Mouse (Mus musculus): ENCODE measurements around the gene Gpank1. TPM values are rescaled to one million over a fixed set of nuclear protein-coding genes. Genes with fewer than 3 reads are reported as not detected.

Gpank1 gene
- polyA plus RNA-seq, 1 experiment from 2014 or later = 19.4 TPM

- H3K4me3 ChIP-seq (ENCODE audit: low read length) = no peak overlapping the region
- no peaks in the 10 kb centered on the region for H3K9me3 ChIP-seq (ENCODE audit: control insufficient read depth, low read length)
- no peak overlapping the region for H3K4me2 ChIP-seq (replicated peaks; ENCODE audit: low read depth, low read length)
- H3K9ac ChIP-seq (ENCODE audit: low read depth, low read length) = no peak overlapping the region
- no peaks in the 10 kb centered on the region for H3K27me3 ChIP-seq (ENCODE audit: control insufficient read depth, insufficient read depth, low read length)
- H3K36me3 ChIP-seq (ENCODE audit: control insufficient read depth, insufficient read depth, low read length) = peaks cover 63% of the 10 kb centered on the region
- no peak overlapping the region for H3K27ac ChIP-seq (ENCODE audit: low read depth, low read length)
- H3K4me1 ChIP-seq (ENCODE audit: control insufficient read depth, insufficient read depth, low read length) = peaks cover 14% of the 10 kb centered on the region
- ATAC-seq (ENCODE audit: low FRiP score, low TSS enrichment) = no peak
- WGBS = 92% methylated on average over 15 of the region's 15 CpGs
Observed at GRCm38 (mm10) chr17:35094475-35095365, 26.5 kb upstream of the Gpank1 start.

- no peak overlapping the region for H3K4me3 ChIP-seq (ENCODE audit: low read length)
- no peak overlapping the region for H3K27ac ChIP-seq (ENCODE audit: low read depth, low read length)
- peaks cover 77% of the 10 kb centered on the region for H3K36me3 ChIP-seq (ENCODE audit: control insufficient read depth, insufficient read depth, low read length)
- no peaks in the 10 kb centered on the region for H3K27me3 ChIP-seq (ENCODE audit: control insufficient read depth, insufficient read depth, low read length)
- WGBS = 76% methylated on average over 12 of the region's 12 CpGs
- ATAC-seq (ENCODE audit: low FRiP score, low TSS enrichment) = no peak
- H3K4me2 ChIP-seq (replicated peaks; ENCODE audit: low read depth, low read length) = no peak overlapping the region
- H3K4me1 ChIP-seq (ENCODE audit: control insufficient read depth, insufficient read depth, low read length) = 0 out of 2 replicates have a peak, but pooled peaks cover 5% of the 10 kb centered on the region
- no peaks in the 10 kb centered on the region for H3K9me3 ChIP-seq (ENCODE audit: control insufficient read depth, low read length)
- no peak overlapping the region for H3K9ac ChIP-seq (ENCODE audit: low read depth, low read length)
Observed at GRCm38 (mm10) chr17:35096597-35096996, 24.7 kb upstream of the Gpank1 start.

- WGBS = 79% methylated on average over 12 of the region's 12 CpGs
- peaks cover 81% of the 10 kb centered on the region for H3K36me3 ChIP-seq (ENCODE audit: control insufficient read depth, insufficient read depth, low read length)
- no peak overlapping the region for H3K9ac ChIP-seq (ENCODE audit: low read depth, low read length)
- H3K27ac ChIP-seq (ENCODE audit: low read depth, low read length) = no peak overlapping the region
- no peaks in the 10 kb centered on the region for H3K27me3 ChIP-seq (ENCODE audit: control insufficient read depth, insufficient read depth, low read length)
- 0 out of 2 replicates have a peak, but pooled peaks cover 5% of the 10 kb centered on the region for H3K4me1 ChIP-seq (ENCODE audit: control insufficient read depth, insufficient read depth, low read length)
- H3K4me2 ChIP-seq (replicated peaks; ENCODE audit: low read depth, low read length) = no peak overlapping the region
- ATAC-seq (ENCODE audit: low FRiP score, low TSS enrichment) = no peak
- no peak overlapping the region for H3K4me3 ChIP-seq (ENCODE audit: low read length)
- H3K9me3 ChIP-seq (ENCODE audit: control insufficient read depth, low read length) = no peaks in the 10 kb centered on the region
Observed at GRCm38 (mm10) chr17:35097164-35097655, 24.0 kb upstream of the Gpank1 start.

- H3K4me1 ChIP-seq (ENCODE audit: control insufficient read depth, insufficient read depth, low read length) = 0 out of 2 replicates have a peak, but pooled peaks cover 8% of the 10 kb centered on the region
- H3K9me3 ChIP-seq (ENCODE audit: control insufficient read depth, low read length) = no peaks in the 10 kb centered on the region
- no peak overlapping the region for H3K4me3 ChIP-seq (ENCODE audit: low read length)
- H3K27me3 ChIP-seq (ENCODE audit: control insufficient read depth, insufficient read depth, low read length) = no peaks in the 10 kb centered on the region
- H3K4me2 ChIP-seq (replicated peaks; ENCODE audit: low read depth, low read length) = no peak overlapping the region
- peaks cover 76% of the 10 kb centered on the region for H3K36me3 ChIP-seq (ENCODE audit: control insufficient read depth, insufficient read depth, low read length)
- H3K9ac ChIP-seq (ENCODE audit: low read depth, low read length) = peak overlapping the region; percentile 7; the same call in 1 of the 2 replicates
- H3K27ac ChIP-seq (ENCODE audit: low read depth, low read length) = peak overlapping the region; percentile 30; the same call in 1 of the 2 replicates
- ATAC-seq (ENCODE audit: low FRiP score, low TSS enrichment) = no peak
- 44% methylated on average over 10 of the region's 10 CpGs for WGBS
Observed at GRCm38 (mm10) chr17:35100196-35100765, 21.0 kb upstream of the Gpank1 start.

- no peak overlapping the region for H3K27ac ChIP-seq (ENCODE audit: low read depth, low read length)
- H3K9ac ChIP-seq (ENCODE audit: low read depth, low read length) = peak overlapping the region; percentile 13; the same call in 1 of the 2 replicates
- no peaks in the 10 kb centered on the region for H3K27me3 ChIP-seq (ENCODE audit: control insufficient read depth, insufficient read depth, low read length)
- H3K4me2 ChIP-seq (replicated peaks; ENCODE audit: low read depth, low read length) = no peak overlapping the region
- no peak for ATAC-seq (ENCODE audit: low FRiP score, low TSS enrichment)
- H3K4me3 ChIP-seq (ENCODE audit: low read length) = no peak overlapping the region
- 81% methylated on average over 11 of the region's 11 CpGs for WGBS
- H3K4me1 ChIP-seq (ENCODE audit: control insufficient read depth, insufficient read depth, low read length) = peaks cover 10% of the 10 kb centered on the region; the same call in 1 of the 2 replicates
- no peaks in the 10 kb centered on the region for H3K9me3 ChIP-seq (ENCODE audit: control insufficient read depth, low read length)
- peaks cover 72% of the 10 kb centered on the region for H3K36me3 ChIP-seq (ENCODE audit: control insufficient read depth, insufficient read depth, low read length)
Observed at GRCm38 (mm10) chr17:35101161-35101560, 20.1 kb upstream of the Gpank1 start.

GRCm38 (mm10) chr17:35102299-35102698 lies 19.0 kb upstream of the Gpank1 start:
- Histone ChIP-seq H3K27me3 (ENCODE audit: control insufficient read depth, insufficient read depth, low read length) (no peaks in the 10 kb centered on the region), H3K36me3 (ENCODE audit: control insufficient read depth, insufficient read depth, low read length) (peaks cover 61% of the 10 kb centered on the region), H3K27ac (ENCODE audit: low read depth, low read length) (peak overlapping the region; percentile 24; the same call in 1 of the 2 replicates), H3K9me3 (ENCODE audit: control insufficient read depth, low read length) (no peaks in the 10 kb centered on the region), H3K4me3 (ENCODE audit: low read length) (no peak overlapping the region), H3K4me1 (ENCODE audit: control insufficient read depth, insufficient read depth, low read length) (peaks cover 10% of the 10 kb centered on the region; the same call in 1 of the 2 replicates), H3K9ac (ENCODE audit: low read depth, low read length) (no peak overlapping the region), H3K4me2 (replicated peaks; ENCODE audit: low read depth, low read length) (no peak overlapping the region)
- 70% methylated on average over 8 of the region's 8 CpGs for WGBS
- ATAC-seq (ENCODE audit: low FRiP score, low TSS enrichment) = peak; percentile 21; the same call in 1 of the 2 replicates

GRCm38 (mm10) chr17:35103221-35103690 lies 18.0 kb upstream of the Gpank1 start:
- no peak overlapping the region for H3K4me2 ChIP-seq (replicated peaks; ENCODE audit: low read depth, low read length)
- peaks cover 53% of the 10 kb centered on the region for H3K36me3 ChIP-seq (ENCODE audit: control insufficient read depth, insufficient read depth, low read length)
- no peak overlapping the region for H3K27ac ChIP-seq (ENCODE audit: low read depth, low read length)

GRCm38 (mm10) chr17:35104079-35104478 lies 17.2 kb upstream of the Gpank1 start:
- WGBS = 93% methylated on average over 7 of the region's 7 CpGs
- Histone ChIP-seq H3K27ac (ENCODE audit: low read depth, low read length) (no peak overlapping the region), H3K36me3 (ENCODE audit: control insufficient read depth, insufficient read depth, low read length) (peaks cover 45% of the 10 kb centered on the region), H3K4me2 (replicated peaks; ENCODE audit: low read depth, low read length) (no peak overlapping the region), H3K4me3 (ENCODE audit: low read length) (no peak overlapping the region), H3K27me3 (ENCODE audit: control insufficient read depth, insufficient read depth, low read length) (no peaks in the 10 kb centered on the region), H3K4me1 (ENCODE audit: control insufficient read depth, insufficient read depth, low read length) (peaks cover 10% of the 10 kb centered on the region; the same call in 1 of the 2 replicates), H3K9me3 (ENCODE audit: control insufficient read depth, low read length) (no peaks in the 10 kb centered on the region), H3K9ac (ENCODE audit: low read depth, low read length) (no peak overlapping the region)
- no peak for ATAC-seq (ENCODE audit: low FRiP score, low TSS enrichment)

More at GRCm38 (mm10) chr17:35103221-35103690, 18.0 kb upstream of the Gpank1 start:
- no peak overlapping the region for H3K9ac ChIP-seq (ENCODE audit: low read depth, low read length)
- H3K9me3 ChIP-seq (ENCODE audit: control insufficient read depth, low read length) = no peaks in the 10 kb centered on the region
- no peak for ATAC-seq (ENCODE audit: low FRiP score, low TSS enrichment)
- peaks cover 10% of the 10 kb centered on the region; the same call in 1 of the 2 replicates for H3K4me1 ChIP-seq (ENCODE audit: control insufficient read depth, insufficient read depth, low read length)
- no peaks in the 10 kb centered on the region for H3K27me3 ChIP-seq (ENCODE audit: control insufficient read depth, insufficient read depth, low read length)
- WGBS = 64% methylated on average over 6 of the region's 6 CpGs
- H3K4me3 ChIP-seq (ENCODE audit: low read length) = no peak overlapping the region

Data from kidney, embryonic 14.5 days (tissue).